Mouse (Mus musculus): Measurements from ENCODE around the gene Sox5.

Sox5 gene

GRCm38 (mm10) chr6:144103612-144104011 is 678.2 kb downstream of the Sox5 start:
- no peak for DNase-seq (ENCODE audit: low spot score)

- no peak for DNase-seq (ENCODE audit: low spot score)
Measured at GRCm38 (mm10) chr6:144100852-144101251, 680.9 kb downstream of the Sox5 start.

- peak; percentile 57 for DNase-seq (ENCODE audit: low spot score)
Measured at GRCm38 (mm10) chr6:144098119-144098518, 683.7 kb downstream of the Sox5 start.

- no peak for DNase-seq (ENCODE audit: low spot score)
Measured at GRCm38 (mm10) chr6:144088256-144088655, 693.5 kb downstream of the Sox5 start.

- DNase-seq (ENCODE audit: low spot score), result no peak
Measured at GRCm38 (mm10) chr6:144086096-144086810, 695.5 kb downstream of the Sox5 start.

GRCm38 (mm10) chr6:144082297-144082696 is 699.5 kb downstream of the Sox5 start:
- no peak for DNase-seq (ENCODE audit: low spot score)

GRCm38 (mm10) chr6:144077826-144078225 is 704.0 kb downstream of the Sox5 start:
- DNase-seq (ENCODE audit: low spot score), result no peak

- DNase-seq (ENCODE audit: low spot score), result no peak
Measured at GRCm38 (mm10) chr6:144076376-144076775, 705.4 kb downstream of the Sox5 start.

- DNase-seq (ENCODE audit: low spot score), result no peak
Measured at GRCm38 (mm10) chr6:144075327-144075941, 706.3 kb downstream of the Sox5 start.

GRCm38 (mm10) chr6:144074826-144075225 is 707.0 kb downstream of the Sox5 start:
- DNase-seq (ENCODE audit: low spot score), result peak; percentile 32

GRCm38 (mm10) chr6:144070461-144070860 is 711.3 kb downstream of the Sox5 start:
- no peak for DNase-seq (ENCODE audit: low spot score)

GRCm38 (mm10) chr6:144067491-144067890 is 714.3 kb downstream of the Sox5 start:
- no peak for DNase-seq (ENCODE audit: low spot score)

- DNase-seq (ENCODE audit: low spot score), result no peak
Measured at GRCm38 (mm10) chr6:144062428-144062827, 719.3 kb downstream of the Sox5 start.

- no peak for DNase-seq (ENCODE audit: low spot score)
Measured at GRCm38 (mm10) chr6:144061814-144062213, 720.0 kb downstream of the Sox5 start.

- DNase-seq (ENCODE audit: low spot score), result no peak
Measured at GRCm38 (mm10) chr6:144057098-144057632, 724.6 kb downstream of the Sox5 start.

GRCm38 (mm10) chr6:144056252-144057097 is 725.3 kb downstream of the Sox5 start:
- peak; percentile 75 for DNase-seq (ENCODE audit: low spot score)

GRCm38 (mm10) chr6:144052487-144052886 is 729.3 kb downstream of the Sox5 start:
- DNase-seq (ENCODE audit: low spot score), result no peak

- DNase-seq (ENCODE audit: low spot score), result no peak
Measured at GRCm38 (mm10) chr6:144051316-144051715, 730.5 kb downstream of the Sox5 start.

- no peak for DNase-seq (ENCODE audit: low spot score)
Measured at GRCm38 (mm10) chr6:144048201-144048924, 733.4 kb downstream of the Sox5 start.

GRCm38 (mm10) chr6:144045503-144045902 is 736.3 kb downstream of the Sox5 start:
- no peak for DNase-seq (ENCODE audit: low spot score)

GRCm38 (mm10) chr6:144044381-144044780 is 737.4 kb downstream of the Sox5 start:
- DNase-seq (ENCODE audit: low spot score), result no peak

- no peak for DNase-seq (ENCODE audit: low spot score)
Measured at GRCm38 (mm10) chr6:144042936-144043335, 738.8 kb downstream of the Sox5 start.

Measured in layer of hippocampus, adult 11-12 months (tissue).